Mouse (Mus musculus) heart, embryonic 16.5 days (tissue): ENCODE results near the gene Slc36a1. TPM values are rescaled to one million over a fixed set of nuclear protein-coding genes. Genes with fewer than 3 reads are reported as not detected.

ENCODE experiments used
- ATAC-seq: fragments of 200-750 bp; cut with Nextera tagmentation; replicated peaks from 2 replicates; pipeline ENCODE4 v1.8.0; 2017; ENCODE audit warnings: moderate number of reproducible peaks; ENCODE audit not compliant: insufficient read depth, low FRiP score; ENCODE audit errors: extremely low read depth
- H3K27ac ChIP-seq: fragments of 300-500 bp; sonication (generic); 2 replicates; pipeline ENCODE4 v1.5.1; 2014; ENCODE audit warnings: mild to moderate bottlenecking, low read length, control low read depth, moderate library complexity
- H3K27me3 ChIP-seq: fragments of 300-500 bp; sonication (generic); 2 replicates; pipeline ENCODE4 v1.6.1; 2014; ENCODE audit warnings: low read length, mixed read lengths; ENCODE audit not compliant: control insufficient read depth, insufficient read depth
- H3K36me3 ChIP-seq: fragments of 300-500 bp; sonication (generic); 2 replicates; pipeline ENCODE4 v1.6.1; 2014; ENCODE audit not compliant: control insufficient read depth, insufficient read depth
- H3K4me1 ChIP-seq: fragments of 300-500 bp; sonication (generic); 2 replicates; pipeline ENCODE4 v1.6.1; 2014; ENCODE audit warnings: low read length, mixed read lengths; ENCODE audit not compliant: control insufficient read depth, insufficient read depth
- H3K4me2 ChIP-seq: fragments of 300-500 bp; sonication (generic); 2 replicates; pipeline ENCODE4 v1.6.1; 2014; ENCODE audit warnings: low read depth, mild to moderate bottlenecking, control low read depth, low read length
- H3K4me3 ChIP-seq: fragments of 300-500 bp; sonication (generic); 2 replicates; pipeline ENCODE4 v1.5.1; 2014; ENCODE audit warnings: mild to moderate bottlenecking, control low read depth, low read length
- H3K9ac ChIP-seq: fragments of 300-500 bp; sonication (generic); 2 replicates; pipeline ENCODE4 v1.6.1; 2014; ENCODE audit warnings: low read length, control low read depth
- H3K9me3 ChIP-seq: fragments of 300-500 bp; sonication (generic); replicated peaks from 2 replicates; pipeline ENCODE4 v1.6.1; 2016; ENCODE audit warnings: low read length; ENCODE audit not compliant: control insufficient read depth
- WGBS: fragments of 180-500 bp; shearing (Covaris S2); extraction: QIAGEN DNeasy Blood & Tissue Kit; methylation state at CpG from one replicate; pipeline ENCODE4 v1.1.7; 2014; 5-methylcytosine and 5-hydroxymethylcytosine counted together
- polyA plus RNA-seq: library from polyadenylated mRNA; unstranded; fragments of >200 nt; fragmentation: Nextera tagmentation; extraction: Ambion mirVana; gene quantifications from 2 replicates; pipeline ENCODE4 v1.2.1, GENCODE M21; 2015

Gene Slc36a1
- polyA plus RNA-seq, 1 experiment from 2014 or later: 2.0 TPM

GRCm38 (mm10) chr11:55236815-55237214 is 32.7 kb downstream of the Slc36a1 start:
- Histone ChIP-seq H3K9ac (no peak overlapping the region), H3K4me2 (no peak overlapping the region), H3K4me1 (no peaks in the 10 kb centered on the region), H3K27ac (no peak overlapping the region), H3K4me3 (no peak overlapping the region), H3K27me3 (no peaks in the 10 kb centered on the region), H3K36me3 (peaks cover 6% of the 10 kb centered on the region; the same call in 1 of the 2 replicates), H3K9me3 (no peaks in the 10 kb centered on the region)
- 44% methylated on average over 1 of the region's 1 CpGs for WGBS
- no peak for ATAC-seq

- Histone ChIP-seq H3K4me1 (no peaks in the 10 kb centered on the region), H3K27ac (no peak overlapping the region), H3K36me3 (no peaks in the 10 kb centered on the region; the same call in 1 of the 2 replicates), H3K9me3 (no peaks in the 10 kb centered on the region), H3K27me3 (no peaks in the 10 kb centered on the region), H3K4me3 (no peak overlapping the region), H3K9ac (no peak overlapping the region), H3K4me2 (no peak overlapping the region)
- no peak for ATAC-seq
- 61% methylated on average over 3 of the region's 3 CpGs for WGBS
These were observed 35.3 kb downstream of the Slc36a1 start for GRCm38 (mm10) chr11:55239496-55239895.

GRCm38 (mm10) chr11:55240556-55240955 is 36.4 kb downstream of the Slc36a1 start:
- H3K27ac ChIP-seq: no peak overlapping the region
- H3K4me3 ChIP-seq: no peak overlapping the region
- no peak overlapping the region for H3K9ac ChIP-seq
- H3K9me3 ChIP-seq: no peaks in the 10 kb centered on the region
- WGBS: 58% methylated on average over 7 of the region's 7 CpGs
- 0 out of 2 replicates have a peak, but pooled peaks have one; percentile 37 for ATAC-seq
- no peaks in the 10 kb centered on the region for H3K36me3 ChIP-seq
- H3K4me1 ChIP-seq: no peaks in the 10 kb centered on the region
- H3K4me2 ChIP-seq: no peak overlapping the region
- H3K27me3 ChIP-seq: no peaks in the 10 kb centered on the region

- Histone ChIP-seq H3K9ac (no peak overlapping the region), H3K27ac (no peak overlapping the region), H3K27me3 (no peaks in the 10 kb centered on the region; the same call in 1 of the 2 replicates), H3K4me2 (no peak overlapping the region), H3K36me3 (no peaks in the 10 kb centered on the region), H3K4me3 (no peak overlapping the region), H3K4me1 (no peaks in the 10 kb centered on the region), H3K9me3 (peaks cover 4% of the 10 kb centered on the region)
- 68% methylated on average over 6 of the region's 6 CpGs for WGBS
- no peak for ATAC-seq
These were observed 46.4 kb downstream of the Slc36a1 start for GRCm38 (mm10) chr11:55250527-55250926.

DNA sequence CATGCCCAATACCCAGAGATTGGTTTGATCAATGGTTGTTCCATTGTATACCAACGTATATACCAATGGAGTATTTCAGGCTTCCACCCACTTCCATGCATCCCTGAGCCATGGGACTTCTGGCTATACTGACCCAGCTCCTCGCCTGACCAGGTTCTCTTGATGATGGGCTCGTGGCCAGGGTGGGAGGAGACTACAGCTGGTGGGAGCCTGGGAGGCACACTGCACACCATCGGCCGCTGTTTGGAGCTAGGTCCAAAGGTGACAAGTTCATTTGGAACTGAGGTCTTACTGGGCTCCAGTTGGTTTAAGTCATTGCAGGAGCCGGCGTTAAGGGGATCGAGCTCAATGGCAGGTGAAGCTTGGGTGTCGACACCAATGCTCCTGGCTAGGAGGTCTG is 49.2 kb downstream of the Slc36a1 start:
- Histone ChIP-seq H3K4me1 (no peaks in the 10 kb centered on the region), H3K4me2 (no peak overlapping the region), H3K36me3 (no peaks in the 10 kb centered on the region), H3K4me3 (no peak overlapping the region), H3K27ac (no peak overlapping the region), H3K27me3 (no peaks in the 10 kb centered on the region; the same call in 1 of the 2 replicates), H3K9ac (no peak overlapping the region), H3K9me3 (peaks cover 4% of the 10 kb centered on the region)
- WGBS: 82% methylated on average over 9 of the region's 9 CpGs
- ATAC-seq: no peak

- Histone ChIP-seq H3K4me3 (no peak overlapping the region), H3K9ac (no peak overlapping the region), H3K27ac (no peak overlapping the region), H3K27me3 (no peaks in the 10 kb centered on the region; the same call in 1 of the 2 replicates), H3K4me1 (no peaks in the 10 kb centered on the region), H3K36me3 (no peaks in the 10 kb centered on the region), H3K9me3 (no peaks in the 10 kb centered on the region), H3K4me2 (no peak overlapping the region)
- no peak for ATAC-seq
- WGBS: 79% methylated on average over 4 of the region's 4 CpGs
These were observed 57.0 kb downstream of the Slc36a1 start for GRCm38 (mm10) chr11:55261105-55261504.

- Histone ChIP-seq H3K4me1 (no peaks in the 10 kb centered on the region), H3K4me3 (no peak overlapping the region), H3K9me3 (no peaks in the 10 kb centered on the region), H3K27me3 (no peaks in the 10 kb centered on the region; the same call in 1 of the 2 replicates), H3K36me3 (no peaks in the 10 kb centered on the region), H3K9ac (no peak overlapping the region), H3K27ac (no peak overlapping the region), H3K4me2 (no peak overlapping the region)
- no peak for ATAC-seq
- 58% methylated on average over 5 of the region's 5 CpGs for WGBS
These were observed 57.9 kb downstream of the Slc36a1 start for GRCm38 (mm10) chr11:55262000-55262399.

DNA sequence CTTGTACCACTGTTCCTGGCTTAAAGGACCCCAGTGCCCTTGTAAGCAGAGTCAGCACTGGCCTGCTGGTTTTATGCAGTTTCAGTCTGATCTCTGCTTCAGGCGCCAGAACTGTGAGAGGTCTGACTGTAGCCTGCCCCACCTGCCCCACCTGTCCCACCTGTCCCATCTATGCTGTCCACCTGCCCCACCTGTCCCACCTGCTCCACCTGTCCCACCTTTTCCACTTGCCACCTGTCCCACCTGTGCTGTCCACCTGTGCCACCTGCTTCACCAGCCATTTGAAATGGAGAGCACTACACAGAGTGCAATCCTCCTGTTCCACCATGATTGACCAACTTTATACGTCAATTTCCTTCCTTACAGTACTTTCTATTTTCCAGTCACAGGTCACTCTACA is 60.2 kb downstream of the Slc36a1 start:
- ATAC-seq: no peak
- Histone ChIP-seq H3K9ac (no peak overlapping the region), H3K9me3 (no peaks in the 10 kb centered on the region), H3K4me3 (no peak overlapping the region), H3K27ac (no peak overlapping the region), H3K27me3 (no peaks in the 10 kb centered on the region; the same call in 1 of the 2 replicates), H3K4me1 (no peaks in the 10 kb centered on the region), H3K4me2 (no peak overlapping the region), H3K36me3 (no peaks in the 10 kb centered on the region)
- WGBS: 70% methylated on average over 2 of the region's 2 CpGs

- Histone ChIP-seq H3K27ac (no peak overlapping the region), H3K9me3 (no peaks in the 10 kb centered on the region), H3K9ac (no peak overlapping the region), H3K4me2 (no peak overlapping the region), H3K27me3 (no peaks in the 10 kb centered on the region), H3K36me3 (no peaks in the 10 kb centered on the region), H3K4me3 (no peak overlapping the region), H3K4me1 (no peaks in the 10 kb centered on the region)
- 0 out of 2 replicates have a peak, but pooled peaks have one; percentile 28 for ATAC-seq
- 62% methylated on average over 2 of the region's 2 CpGs for WGBS
These were observed 61.5 kb downstream of the Slc36a1 start for GRCm38 (mm10) chr11:55265647-55266046.
